Mouse (Mus musculus) B cell, adult 2 months (primary cell): ENCODE data around the gene Larp6.

Source experiments
- DNase-seq, 2 experiments: peaks; one replicate each; pipeline ENCODE4 v3.0.0; 2022

Gene Larp6

GRCm38 (mm10) chr9:60712771-60713541, at the start of gene Larp6:
Larp6 (plus strand) TSS chr9:60712989.
- no peak for DNase-seq

- no peak for DNase-seq
Observed at GRCm38 (mm10) chr9:60664385-60664784, 48.4 kb upstream of the Larp6 start.

GRCm38 (mm10) chr9:60664866-60665265, 47.9 kb upstream of the Larp6 start:
- DNase-seq, result no peak

- no peak for DNase-seq
Observed at GRCm38 (mm10) chr9:60665535-60665934, 47.3 kb upstream of the Larp6 start.

GRCm38 (mm10) chr9:60668886-60669285, 43.9 kb upstream of the Larp6 start:
- DNase-seq, result no peak

- no peak for DNase-seq
Observed at GRCm38 (mm10) chr9:60672568-60672967, 40.2 kb upstream of the Larp6 start.

- no peak for DNase-seq
Observed at GRCm38 (mm10) chr9:60674780-60675179, 38.0 kb upstream of the Larp6 start.

- no peak for DNase-seq
Observed at GRCm38 (mm10) chr9:60676429-60676828, 36.4 kb upstream of the Larp6 start.

- DNase-seq, result no peak
Observed at GRCm38 (mm10) chr9:60678913-60679312, 33.9 kb upstream of the Larp6 start.

GRCm38 (mm10) chr9:60681005-60681404, 31.8 kb upstream of the Larp6 start:
- peak; percentile 9 to 15 for DNase-seq

GRCm38 (mm10) chr9:60682753-60683152, 30.0 kb upstream of the Larp6 start:
- DNase-seq, result no peak

GRCm38 (mm10) chr9:60687415-60687814, 25.4 kb upstream of the Larp6 start:
- DNase-seq, result no peak

GRCm38 (mm10) chr9:60687891-60688324, 24.9 kb upstream of the Larp6 start, which contains the start of gene Lrrc49:
Lrrc49 (minus strand) TSS chr9:60688158.
- peak; percentile 77 to 78 for DNase-seq

GRCm38 (mm10) chr9:60692624-60693023, 20.2 kb upstream of the Larp6 start:
- DNase-seq, result no peak

GRCm38 (mm10) chr9:60693986-60694385, 18.8 kb upstream of the Larp6 start:
- DNase-seq, result peak in 1 of 2 experiments; percentile 15

GRCm38 (mm10) chr9:60696271-60696985, 16.4 kb upstream of the Larp6 start:
- no peak for DNase-seq

- DNase-seq, result no peak
Observed at GRCm38 (mm10) chr9:60699581-60700231, 13.1 kb upstream of the Larp6 start.

- DNase-seq, result no peak
Observed at GRCm38 (mm10) chr9:60707594-60707993, 5.2 kb upstream of the Larp6 start.

GRCm38 (mm10) chr9:60708606-60709005, 4.2 kb upstream of the Larp6 start:
- no peak for DNase-seq

GRCm38 (mm10) chr9:60709721-60710120, 3.1 kb upstream of the Larp6 start:
- DNase-seq, result no peak

- no peak for DNase-seq
Observed at GRCm38 (mm10) chr9:60712011-60712410, 778 bp upstream of the Larp6 start.

GRCm38 (mm10) chr9:60713616-60714015, 827 bp downstream of the Larp6 start:
- DNase-seq, result no peak

GRCm38 (mm10) chr9:60714191-60714590, 1.4 kb downstream of the Larp6 start:
- no peak for DNase-seq

GRCm38 (mm10) chr9:60715271-60715670, 2.5 kb downstream of the Larp6 start:
- no peak for DNase-seq
